Mouse (Mus musculus) ES-E14 (cell line): ENCODE measurements around the gene Sfrp4.

ENCODE experiments used
- CHD2 ChIP-seq: IDR thresholded peaks from 2 replicates; pipeline ENCODE4 v1.6.1; 2014; ENCODE audit warnings: mild to moderate bottlenecking, low read depth, low read length, inconsistent platforms
- ZC3H11A ChIP-seq: IDR thresholded peaks from 2 replicates; pipeline ENCODE4 v1.6.1; 2012; ENCODE audit warnings: low read depth, mild to moderate bottlenecking, inconsistent platforms, low read length, borderline replicate concordance
- ZNF384 ChIP-seq: IDR thresholded peaks from 2 replicates; pipeline ENCODE4 v1.6.1; 2012; ENCODE audit warnings: low read depth, low read length, inconsistent platforms

GRCm38 (mm10) chr13:19602531-19602930 lies 20.4 kb upstream of the Sfrp4 start:
- no peak for TF ChIP-seq ZC3H11A
- no peak for TF ChIP-seq ZNF384
- TF ChIP-seq CHD2 = no peak
